Mouse (Mus musculus): ENCODE results near the gene Nek6. TPM values are rescaled to one million over a fixed set of nuclear protein-coding genes. Genes with fewer than 3 reads are reported as not detected.
A peak's percentile ranks its signal among the peaks of the same experiment; 100 is the strongest.

Gene Nek6
- polyA plus RNA-seq, 1 experiment: 31.3 TPM

DNA sequence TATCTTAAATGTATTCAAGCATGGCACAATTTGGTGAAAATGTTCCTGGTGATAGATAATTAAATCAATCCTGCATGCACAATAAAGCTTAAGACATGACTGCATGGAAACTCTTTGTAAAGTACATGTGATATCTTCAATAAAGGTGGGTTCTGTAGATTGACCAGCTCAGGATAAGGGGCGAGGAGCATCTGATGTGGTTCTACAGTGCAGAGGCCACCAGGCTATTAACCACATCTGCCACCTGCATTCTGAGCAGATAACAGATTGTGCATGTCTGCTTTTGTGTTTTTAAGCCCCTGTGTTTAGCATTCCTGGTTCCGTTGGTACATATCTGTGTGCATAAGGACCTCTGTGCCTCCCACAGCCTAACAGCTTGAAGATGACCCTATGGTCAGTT is 31.7 kb downstream of the Nek6 start:
- Histone ChIP-seq H3K4me3 (ENCODE audit: low read depth, low read length) (no peak overlapping the region), H3K27ac (ENCODE audit: insufficient read depth, low read length) (no peak overlapping the region), H3K9me3 (replicated peaks; ENCODE audit: control insufficient read depth, insufficient read depth, low read length, poor library complexity, severe bottlenecking) (no peaks in the 10 kb centered on the region), H3K9ac (ENCODE audit: low read depth, poor library complexity, severe bottlenecking) (no peak overlapping the region), H3K4me1 (ENCODE audit: control insufficient read depth, insufficient read depth, low read length) (peaks cover 12% of the 10 kb centered on the region), H3K27me3 (ENCODE audit: control insufficient read depth, insufficient read depth, low read length, poor library complexity, severe bottlenecking) (no peaks in the 10 kb centered on the region), H3K36me3 (ENCODE audit: control insufficient read depth, insufficient read depth, low read length, poor library complexity, severe bottlenecking) (no peaks in the 10 kb centered on the region)
- TF ChIP-seq CTCF (IDR thresholded peaks at IDR 0.05; ENCODE audit: low read depth, low read length) (no peak), POLR2A (IDR thresholded peaks at IDR 0.05; ENCODE audit: insufficient read depth, low read length) (no peak), EP300 (IDR thresholded peaks at IDR 0.05; ENCODE audit: insufficient read depth, low read depth, low read length) (no peak)

- Histone ChIP-seq H3K27ac (ENCODE audit: insufficient read depth, low read length) (0 out of 2 replicates have a peak overlapping the region, but pooled peaks have one; percentile 4), H3K4me3 (ENCODE audit: low read depth, low read length) (no peak overlapping the region), H3K36me3 (ENCODE audit: control insufficient read depth, insufficient read depth, low read length, poor library complexity, severe bottlenecking) (no peaks in the 10 kb centered on the region), H3K27me3 (ENCODE audit: control insufficient read depth, insufficient read depth, low read length, poor library complexity, severe bottlenecking) (no peaks in the 10 kb centered on the region), H3K9ac (ENCODE audit: low read depth, poor library complexity, severe bottlenecking) (no peak overlapping the region), H3K4me1 (ENCODE audit: control insufficient read depth, insufficient read depth, low read length) (peaks cover 15% of the 10 kb centered on the region), H3K9me3 (replicated peaks; ENCODE audit: control insufficient read depth, insufficient read depth, low read length, poor library complexity, severe bottlenecking) (no peaks in the 10 kb centered on the region)
- TF ChIP-seq CTCF (IDR thresholded peaks at IDR 0.05; ENCODE audit: low read depth, low read length): no peak
- no peak for TF ChIP-seq EP300 (IDR thresholded peaks at IDR 0.05; ENCODE audit: insufficient read depth, low read depth, low read length)
- TF ChIP-seq POLR2A (IDR thresholded peaks at IDR 0.05; ENCODE audit: insufficient read depth, low read length): no peak
These were observed 32.9 kb downstream of the Nek6 start for GRCm38 (mm10) chr2:38544341-38544740.

DNA sequence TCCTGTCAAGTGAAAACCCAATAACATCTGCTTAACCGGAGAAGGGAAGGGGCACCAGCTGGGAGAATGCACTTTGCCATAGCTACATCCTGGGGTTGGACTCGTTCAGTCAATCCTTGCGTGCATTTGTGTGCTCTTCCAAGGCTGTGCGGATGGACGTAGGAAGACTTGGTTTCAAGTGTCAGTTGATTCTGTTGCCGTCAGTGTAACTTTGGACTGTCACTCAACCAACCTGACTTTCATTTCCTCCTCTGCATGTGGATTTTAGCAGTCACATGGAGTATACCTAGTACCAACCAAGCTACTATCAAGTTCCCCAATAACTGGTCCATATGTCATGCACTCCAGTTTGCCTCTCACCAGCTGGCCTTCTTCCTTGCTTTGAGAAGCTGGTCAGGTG is 33.5 kb downstream of the Nek6 start:
- no peak overlapping the region for H3K4me3 ChIP-seq (ENCODE audit: low read depth, low read length)

DNA sequence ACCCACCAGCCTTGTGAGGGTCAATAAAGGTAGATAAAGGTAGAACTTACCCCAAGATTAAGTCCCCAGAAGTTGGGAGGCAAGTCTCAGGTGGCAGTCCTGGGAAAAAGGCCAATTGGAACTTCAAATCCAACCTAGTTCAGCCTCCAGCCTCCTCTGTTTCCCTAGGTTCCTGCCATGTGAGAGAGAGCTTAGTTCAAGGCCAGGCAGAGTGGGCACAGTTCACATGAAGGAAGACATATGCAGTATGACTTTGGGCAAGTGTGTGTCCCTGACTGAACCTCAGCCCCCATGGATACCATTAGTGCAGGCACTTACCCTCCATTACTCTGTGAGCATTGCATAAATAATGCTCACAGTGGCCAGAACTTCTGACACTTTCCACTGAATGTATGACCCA is 34.3 kb downstream of the Nek6 start:
- peak overlapping the region; percentile 54 for H3K27ac ChIP-seq (ENCODE audit: insufficient read depth, low read length)
- no peaks in the 10 kb centered on the region for H3K9me3 ChIP-seq (replicated peaks; ENCODE audit: control insufficient read depth, insufficient read depth, low read length, poor library complexity, severe bottlenecking)
- no peak overlapping the region for H3K4me3 ChIP-seq (ENCODE audit: low read depth, low read length)
- peaks cover 15% of the 10 kb centered on the region for H3K4me1 ChIP-seq (ENCODE audit: control insufficient read depth, insufficient read depth, low read length)
- H3K9ac ChIP-seq (ENCODE audit: low read depth, poor library complexity, severe bottlenecking): no peak overlapping the region
- TF ChIP-seq CTCF (IDR thresholded peaks at IDR 0.05; ENCODE audit: low read depth, low read length) (no peak), EP300 (IDR thresholded peaks at IDR 0.05; ENCODE audit: insufficient read depth, low read depth, low read length) (no peak), POLR2A (IDR thresholded peaks at IDR 0.05; ENCODE audit: insufficient read depth, low read length) (no peak)
- no peaks in the 10 kb centered on the region for H3K27me3 ChIP-seq (ENCODE audit: control insufficient read depth, insufficient read depth, low read length, poor library complexity, severe bottlenecking)
- H3K36me3 ChIP-seq (ENCODE audit: control insufficient read depth, insufficient read depth, low read length, poor library complexity, severe bottlenecking): no peaks in the 10 kb centered on the region

More for the DNA sequence above, 33.5 kb downstream of the Nek6 start:
- Histone ChIP-seq H3K9ac (ENCODE audit: low read depth, poor library complexity, severe bottlenecking) (no peak overlapping the region), H3K27me3 (ENCODE audit: control insufficient read depth, insufficient read depth, low read length, poor library complexity, severe bottlenecking) (no peaks in the 10 kb centered on the region), H3K4me1 (ENCODE audit: control insufficient read depth, insufficient read depth, low read length) (peaks cover 15% of the 10 kb centered on the region), H3K27ac (ENCODE audit: insufficient read depth, low read length) (no peak overlapping the region), H3K9me3 (replicated peaks; ENCODE audit: control insufficient read depth, insufficient read depth, low read length, poor library complexity, severe bottlenecking) (no peaks in the 10 kb centered on the region), H3K36me3 (ENCODE audit: control insufficient read depth, insufficient read depth, low read length, poor library complexity, severe bottlenecking) (no peaks in the 10 kb centered on the region)
- TF ChIP-seq EP300 (IDR thresholded peaks at IDR 0.05; ENCODE audit: insufficient read depth, low read depth, low read length): no peak
- TF ChIP-seq POLR2A (IDR thresholded peaks at IDR 0.05; ENCODE audit: insufficient read depth, low read length): no peak
- no peak for TF ChIP-seq CTCF (IDR thresholded peaks at IDR 0.05; ENCODE audit: low read depth, low read length)

DNA sequence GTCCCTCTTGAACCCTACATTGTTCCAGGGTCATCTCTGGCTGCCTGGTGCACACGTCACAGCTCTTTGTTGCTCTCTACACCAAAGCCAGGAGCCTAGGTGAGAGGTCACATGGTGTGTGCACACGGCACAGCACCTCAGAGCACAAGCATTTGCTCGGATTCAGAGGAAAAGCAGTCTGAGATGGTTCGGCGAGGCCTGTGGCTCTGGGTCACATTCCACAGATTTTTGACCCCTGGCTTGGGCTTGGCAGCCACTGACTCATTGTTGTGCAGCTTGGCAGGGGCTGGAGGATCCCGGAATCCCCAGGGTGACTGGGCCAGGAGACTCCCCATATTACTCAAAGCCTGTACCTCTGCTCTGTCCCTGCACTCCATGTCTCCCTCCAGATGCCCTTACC is 34.8 kb downstream of the Nek6 start:
- no peaks in the 10 kb centered on the region for H3K36me3 ChIP-seq (ENCODE audit: control insufficient read depth, insufficient read depth, low read length, poor library complexity, severe bottlenecking)
- peak overlapping the region; percentile 54 for H3K27ac ChIP-seq (ENCODE audit: insufficient read depth, low read length)
- peaks cover 15% of the 10 kb centered on the region for H3K4me1 ChIP-seq (ENCODE audit: control insufficient read depth, insufficient read depth, low read length)
- no peak overlapping the region for H3K4me3 ChIP-seq (ENCODE audit: low read depth, low read length)
- no peak for TF ChIP-seq POLR2A (IDR thresholded peaks at IDR 0.05; ENCODE audit: insufficient read depth, low read length)
- peak; percentile 89 for TF ChIP-seq EP300 (IDR thresholded peaks at IDR 0.05; ENCODE audit: insufficient read depth, low read depth, low read length)
- no peak for TF ChIP-seq CTCF (IDR thresholded peaks at IDR 0.05; ENCODE audit: low read depth, low read length)
- no peaks in the 10 kb centered on the region for H3K9me3 ChIP-seq (replicated peaks; ENCODE audit: control insufficient read depth, insufficient read depth, low read length, poor library complexity, severe bottlenecking)
- H3K27me3 ChIP-seq (ENCODE audit: control insufficient read depth, insufficient read depth, low read length, poor library complexity, severe bottlenecking): no peaks in the 10 kb centered on the region
- no peak overlapping the region for H3K9ac ChIP-seq (ENCODE audit: low read depth, poor library complexity, severe bottlenecking)

DNA sequence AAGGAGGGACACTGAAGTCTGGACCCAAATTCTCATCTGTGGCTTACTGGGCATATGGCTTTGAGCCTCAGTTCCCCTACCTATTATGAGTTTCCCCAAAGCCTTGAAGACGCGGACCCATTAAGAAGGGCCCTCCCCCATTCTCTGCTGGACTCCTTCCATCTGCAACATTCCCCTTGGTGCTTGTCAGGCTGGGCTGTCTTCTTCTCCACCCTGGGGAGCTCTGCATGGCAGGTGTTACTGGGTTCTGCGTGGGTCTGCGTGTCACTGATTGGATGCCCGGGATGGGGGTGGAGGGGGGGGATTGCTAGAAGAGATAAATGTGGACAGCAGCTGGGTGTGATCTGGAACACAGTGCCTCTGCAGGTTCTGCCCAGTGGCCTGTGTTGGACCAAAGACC is 35.3 kb downstream of the Nek6 start:
- Histone ChIP-seq H3K36me3 (ENCODE audit: control insufficient read depth, insufficient read depth, low read length, poor library complexity, severe bottlenecking) (no peaks in the 10 kb centered on the region), H3K27ac (ENCODE audit: insufficient read depth, low read length) (peak overlapping the region; percentile 52), H3K27me3 (ENCODE audit: control insufficient read depth, insufficient read depth, low read length, poor library complexity, severe bottlenecking) (no peaks in the 10 kb centered on the region), H3K4me1 (ENCODE audit: control insufficient read depth, insufficient read depth, low read length) (peaks cover 15% of the 10 kb centered on the region), H3K9ac (ENCODE audit: low read depth, poor library complexity, severe bottlenecking) (no peak overlapping the region), H3K4me3 (ENCODE audit: low read depth, low read length) (no peak overlapping the region), H3K9me3 (replicated peaks; ENCODE audit: control insufficient read depth, insufficient read depth, low read length, poor library complexity, severe bottlenecking) (no peaks in the 10 kb centered on the region)
- no peak for TF ChIP-seq CTCF (IDR thresholded peaks at IDR 0.05; ENCODE audit: low read depth, low read length)
- no peak for TF ChIP-seq EP300 (IDR thresholded peaks at IDR 0.05; ENCODE audit: insufficient read depth, low read depth, low read length)
- TF ChIP-seq POLR2A (IDR thresholded peaks at IDR 0.05; ENCODE audit: insufficient read depth, low read length): no peak

All from ES-Bruce4 (cell line).